Mouse (Mus musculus): ENCODE data around the gene Ttc21a. TPM values are rescaled to one million over a fixed set of nuclear protein-coding genes. Genes with fewer than 3 reads are reported as not detected.

Gene Ttc21a
- total RNA-seq (2014; fragmentation: Nextera tagmentation) (not detected in 2 replicates), total RNA-seq (2017) (0.17 and 0.38 TPM in 2 replicates), polyA plus RNA-seq (2012) (0.02 and 0.06 TPM in 2 replicates)

DNA sequence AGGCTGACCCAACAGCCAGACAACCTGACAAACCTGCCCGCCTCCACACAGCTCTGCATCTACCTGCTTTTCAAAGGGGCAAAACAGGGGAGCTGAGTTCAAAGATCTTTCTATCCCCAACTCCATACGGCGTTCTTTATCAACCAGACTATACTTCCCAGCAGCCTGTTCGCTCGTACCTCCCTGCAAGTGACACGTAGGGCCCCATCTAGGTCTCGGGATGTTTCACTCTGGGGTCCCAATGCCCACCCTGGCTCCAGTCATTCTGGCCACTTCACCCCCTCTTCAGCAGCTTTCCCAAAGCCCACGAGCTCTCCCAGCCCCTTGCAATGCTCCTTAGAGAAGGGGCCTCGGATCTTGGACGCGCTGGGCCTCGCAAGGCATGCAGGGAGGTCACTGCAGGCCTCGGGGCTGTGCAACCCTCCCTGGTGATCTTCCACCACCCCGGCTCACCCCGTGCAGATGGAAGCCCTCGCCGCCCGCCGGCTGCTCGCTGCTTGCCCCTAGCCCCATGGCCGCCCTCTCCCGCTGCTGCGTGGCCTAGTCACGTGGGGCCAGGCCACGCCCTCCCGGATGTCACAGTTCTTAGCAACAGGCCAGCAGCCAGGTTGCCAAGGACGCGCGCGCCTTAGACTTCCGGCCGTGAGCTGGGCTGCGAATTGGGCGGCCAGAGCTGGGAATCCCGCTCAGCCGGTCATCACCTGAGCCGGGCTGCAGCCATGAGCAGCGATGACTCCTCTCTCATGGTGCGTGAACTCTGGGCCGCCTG, at the start of gene Ttc21a, which contains the start of gene Gorasp1:
TSS of gene Ttc21a (plus strand) at position 602 of the 769 bp plus-strand sequence.
TSS of gene Gorasp1 (minus strand) at position 561 of the 769 bp plus-strand sequence.
- peaks cover 13% of the 10 kb centered on the region; the same call in 1 of the 2 replicates for H3K27me3 ChIP-seq (ENCODE audit: insufficient read depth, low read length)
- ATAC-seq (ENCODE audit: extremely low read depth, insufficient number of reproducible peaks, low FRiP score, poor library complexity, severe bottlenecking) = peak; percentile 94
- peak within 1 kb of the TSS; percentile 91 for H3K4me3 ChIP-seq (ENCODE audit: low read depth, low read length)
- peak; percentile 98 for DNase-seq (ENCODE audit: low spot score)
- H3K9me3 ChIP-seq (replicated peaks) = no peaks in the 10 kb centered on the region
- peaks cover 60% of the 10 kb centered on the region for H3K4me1 ChIP-seq (ENCODE audit: insufficient read depth, low read depth, low read length)
- no peak for TF ChIP-seq GATA1 (IDR thresholded peaks at IDR 0.05; ENCODE audit: borderline replicate concordance, low read length)
- TF ChIP-seq POLR2AphosphoS5 (IDR thresholded peaks at IDR 0.05; ENCODE audit: insufficient replicate concordance, low read depth, low read length) = no peak
- no peak for TF ChIP-seq GATA2 (IDR thresholded peaks at IDR 0.05; ENCODE audit: borderline replicate concordance, low read depth, low read length)
- no peak for TF ChIP-seq CTCF (IDR thresholded peaks at IDR 0.05; ENCODE audit: low read depth, low read length)
- TF ChIP-seq TAL1 (conservative IDR thresholded peaks at IDR 0.05; ENCODE audit: low read depth, low read length) = no peak
- H3K36me3 ChIP-seq (replicated peaks) = peaks cover 35% of the 10 kb centered on the region

DNA sequence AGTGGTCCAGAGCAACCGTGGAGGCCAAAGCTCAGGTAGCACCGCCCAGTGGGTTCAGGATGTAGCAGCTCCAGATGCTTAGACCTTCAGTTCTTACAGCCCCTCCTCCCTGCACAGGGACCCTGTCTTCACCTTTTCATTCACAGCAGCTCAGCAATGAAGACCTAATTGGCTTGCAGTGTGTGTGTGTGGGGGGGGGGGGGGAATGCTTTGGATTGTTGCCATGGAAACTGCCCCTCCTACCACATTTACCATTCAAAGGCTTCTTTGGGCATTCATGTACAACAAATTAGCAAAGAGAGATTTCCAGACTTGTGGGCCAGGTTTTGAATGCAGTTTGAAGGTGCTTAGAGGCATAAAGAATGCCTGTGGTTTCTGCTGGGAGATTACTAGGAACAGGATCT, 48.6 kb upstream of the Ttc21a start:
- no peaks in the 10 kb centered on the region for H3K27me3 ChIP-seq (ENCODE audit: insufficient read depth, low read length)
- TF ChIP-seq POLR2AphosphoS5 (IDR thresholded peaks at IDR 0.05; ENCODE audit: insufficient replicate concordance, low read depth, low read length) (no peak), TAL1 (conservative IDR thresholded peaks at IDR 0.05; ENCODE audit: low read depth, low read length) (no peak), GATA2 (IDR thresholded peaks at IDR 0.05; ENCODE audit: borderline replicate concordance, low read depth, low read length) (no peak), CTCF (IDR thresholded peaks at IDR 0.05; ENCODE audit: low read depth, low read length) (no peak), GATA1 (IDR thresholded peaks at IDR 0.05; ENCODE audit: borderline replicate concordance, low read length) (no peak)
- H3K36me3 ChIP-seq (replicated peaks) = no peaks in the 10 kb centered on the region
- no peak overlapping the region for H3K4me3 ChIP-seq (ENCODE audit: low read depth, low read length)
- H3K9me3 ChIP-seq (replicated peaks) = no peaks in the 10 kb centered on the region
- ATAC-seq (ENCODE audit: extremely low read depth, insufficient number of reproducible peaks, low FRiP score, poor library complexity, severe bottlenecking) = no peak
- peaks cover 6% of the 10 kb centered on the region for H3K4me1 ChIP-seq (ENCODE audit: insufficient read depth, low read depth, low read length)
- no peak for DNase-seq (ENCODE audit: low spot score)

DNA sequence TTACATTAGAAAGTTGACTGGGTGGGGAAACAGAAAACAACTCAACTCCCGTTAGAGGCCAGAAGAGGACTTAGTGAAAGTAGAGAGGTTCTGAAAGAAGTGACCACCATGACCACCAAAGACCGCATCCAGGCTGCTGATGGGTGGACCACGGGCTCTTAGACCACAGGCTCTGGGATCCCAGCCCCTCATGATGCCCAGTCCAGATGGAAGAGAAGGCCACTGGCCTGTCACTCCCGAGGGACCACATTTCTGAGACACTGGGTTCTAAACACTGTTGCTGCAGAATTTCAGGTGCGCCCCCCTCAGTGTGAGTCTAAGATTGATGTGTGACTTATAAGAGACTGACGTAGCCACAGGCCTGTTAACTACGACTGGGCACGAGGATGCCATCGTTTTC, 48.0 kb upstream of the Ttc21a start:
- TF ChIP-seq GATA1 (IDR thresholded peaks at IDR 0.05; ENCODE audit: borderline replicate concordance, low read length) (no peak), POLR2AphosphoS5 (IDR thresholded peaks at IDR 0.05; ENCODE audit: insufficient replicate concordance, low read depth, low read length) (no peak), CTCF (IDR thresholded peaks at IDR 0.05; ENCODE audit: low read depth, low read length) (no peak), GATA2 (IDR thresholded peaks at IDR 0.05; ENCODE audit: borderline replicate concordance, low read depth, low read length) (no peak), TAL1 (conservative IDR thresholded peaks at IDR 0.05; ENCODE audit: low read depth, low read length) (no peak)
- Histone ChIP-seq H3K9me3 (replicated peaks) (no peaks in the 10 kb centered on the region), H3K4me1 (ENCODE audit: insufficient read depth, low read depth, low read length) (peaks cover 11% of the 10 kb centered on the region), H3K36me3 (replicated peaks) (no peaks in the 10 kb centered on the region), H3K4me3 (ENCODE audit: low read depth, low read length) (no peak overlapping the region), H3K27me3 (ENCODE audit: insufficient read depth, low read length) (no peaks in the 10 kb centered on the region)
- DNase-seq (ENCODE audit: low spot score) (no peak), ATAC-seq (ENCODE audit: extremely low read depth, insufficient number of reproducible peaks, low FRiP score, poor library complexity, severe bottlenecking) (no peak)

DNA sequence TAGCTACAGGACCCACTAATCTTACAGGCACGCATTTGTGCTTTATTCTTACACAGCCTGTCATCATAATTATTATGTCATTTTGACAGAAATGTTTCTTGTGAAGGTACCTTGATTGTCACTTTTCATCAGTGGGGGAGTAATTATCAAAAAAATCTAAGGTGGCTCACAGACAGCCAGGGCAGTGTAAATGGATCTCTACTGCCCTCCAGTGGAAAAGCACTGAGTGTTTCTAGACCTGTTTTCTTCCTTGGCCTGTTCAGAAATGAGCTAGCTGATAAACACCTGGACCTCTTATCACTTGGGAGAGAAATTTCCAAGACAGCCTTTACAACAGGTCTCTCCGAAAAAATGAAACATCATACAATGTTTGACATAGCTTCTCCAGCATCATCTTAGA, 46.7 kb upstream of the Ttc21a start:
- Histone ChIP-seq H3K4me3 (ENCODE audit: low read depth, low read length) (no peak overlapping the region), H3K9me3 (replicated peaks) (no peaks in the 10 kb centered on the region), H3K4me1 (ENCODE audit: insufficient read depth, low read depth, low read length) (peaks cover 18% of the 10 kb centered on the region), H3K36me3 (replicated peaks) (no peaks in the 10 kb centered on the region), H3K27me3 (ENCODE audit: insufficient read depth, low read length) (no peaks in the 10 kb centered on the region)
- TF ChIP-seq TAL1 (conservative IDR thresholded peaks at IDR 0.05; ENCODE audit: low read depth, low read length) (no peak), CTCF (IDR thresholded peaks at IDR 0.05; ENCODE audit: low read depth, low read length) (no peak), GATA1 (IDR thresholded peaks at IDR 0.05; ENCODE audit: borderline replicate concordance, low read length) (no peak), GATA2 (IDR thresholded peaks at IDR 0.05; ENCODE audit: borderline replicate concordance, low read depth, low read length) (no peak), POLR2AphosphoS5 (IDR thresholded peaks at IDR 0.05; ENCODE audit: insufficient replicate concordance, low read depth, low read length) (no peak)
- ATAC-seq (ENCODE audit: extremely low read depth, insufficient number of reproducible peaks, low FRiP score, poor library complexity, severe bottlenecking) (no peak), DNase-seq (ENCODE audit: low spot score) (peak; percentile 11)

DNA sequence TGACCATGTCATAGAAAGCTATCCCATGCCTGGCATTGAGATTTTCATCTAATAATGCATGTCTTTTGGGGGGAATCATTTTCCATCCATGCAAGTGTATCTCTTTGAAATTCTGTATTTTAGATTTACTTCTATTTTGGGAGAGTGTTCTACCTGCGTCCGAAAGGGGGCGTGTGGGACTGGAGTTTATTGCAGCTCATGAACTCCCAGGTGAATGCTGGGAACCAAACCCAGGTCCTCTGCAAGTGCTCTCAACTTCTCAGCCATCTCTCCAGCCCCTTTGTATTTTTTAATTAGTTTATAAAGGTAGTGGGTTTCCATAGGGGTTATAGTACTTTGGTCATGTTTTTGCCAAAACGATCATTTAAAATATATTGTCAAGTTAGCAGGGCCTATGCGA, 43.5 kb upstream of the Ttc21a start:
- no peak for ATAC-seq (ENCODE audit: extremely low read depth, insufficient number of reproducible peaks, low FRiP score, poor library complexity, severe bottlenecking)
- H3K9me3 ChIP-seq (replicated peaks) = no peaks in the 10 kb centered on the region
- DNase-seq (ENCODE audit: low spot score) = no peak

DNA sequence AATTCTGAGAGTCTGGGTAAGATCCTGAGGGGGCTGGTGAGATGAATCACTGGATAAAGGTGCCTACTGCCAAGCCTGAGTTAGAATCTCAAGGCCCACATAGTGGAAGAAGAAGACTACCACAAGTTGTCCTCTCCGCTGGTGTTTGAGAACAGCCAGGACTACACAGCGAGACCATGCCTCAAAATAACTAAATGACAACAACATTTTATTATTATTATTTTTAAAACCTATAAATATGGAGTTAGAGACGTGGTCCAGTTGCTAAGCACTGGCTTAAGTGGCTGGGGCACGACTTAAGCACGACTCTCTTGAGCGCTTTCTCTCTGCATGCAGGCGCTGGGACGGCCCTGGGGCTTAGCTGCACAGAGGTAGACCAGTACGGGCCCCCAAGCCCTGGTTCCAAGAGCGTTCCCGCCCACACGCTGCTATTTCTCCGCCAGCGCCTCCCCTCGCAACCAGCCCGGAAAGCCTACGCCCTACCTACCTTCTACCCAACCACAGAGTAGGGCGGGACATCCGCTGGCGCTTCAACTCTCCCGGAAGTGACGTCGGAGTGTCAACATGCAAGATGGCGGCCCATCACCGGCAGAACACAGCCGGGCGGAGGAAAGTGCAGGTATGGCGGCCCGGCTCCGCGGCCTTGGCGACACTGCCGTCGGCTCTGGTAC, 42.9 kb upstream of the Ttc21a start, which contains the start of gene Wdr48:
TSS of gene Wdr48 (plus strand) at position 540 of the 671 bp plus-strand sequence.
- H3K27me3 ChIP-seq (ENCODE audit: insufficient read depth, low read length) = no peaks in the 10 kb centered on the region
- H3K4me3 ChIP-seq (ENCODE audit: low read depth, low read length) = peak within 1 kb of the TSS; percentile 95
- H3K36me3 ChIP-seq (replicated peaks) = peaks cover 35% of the 10 kb centered on the region
- H3K9me3 ChIP-seq (replicated peaks) = no peaks in the 10 kb centered on the region
- ATAC-seq (ENCODE audit: extremely low read depth, insufficient number of reproducible peaks, low FRiP score, poor library complexity, severe bottlenecking) = peak; percentile 98
- TF ChIP-seq CTCF (IDR thresholded peaks at IDR 0.05; ENCODE audit: low read depth, low read length) (no peak), GATA2 (IDR thresholded peaks at IDR 0.05; ENCODE audit: borderline replicate concordance, low read depth, low read length) (no peak), POLR2AphosphoS5 (IDR thresholded peaks at IDR 0.05; ENCODE audit: insufficient replicate concordance, low read depth, low read length) (no peak), GATA1 (IDR thresholded peaks at IDR 0.05; ENCODE audit: borderline replicate concordance, low read length) (no peak), TAL1 (conservative IDR thresholded peaks at IDR 0.05; ENCODE audit: low read depth, low read length) (no peak)
- peaks cover 45% of the 10 kb centered on the region for H3K4me1 ChIP-seq (ENCODE audit: insufficient read depth, low read depth, low read length)
- DNase-seq (ENCODE audit: low spot score) = peak; percentile 98

More for the DNA sequence above, 43.5 kb upstream of the Ttc21a start:
- H3K36me3 ChIP-seq (replicated peaks) = peaks cover 29% of the 10 kb centered on the region
- no peak overlapping the region; the same call in 1 of the 2 replicates for H3K4me3 ChIP-seq (ENCODE audit: low read depth, low read length)
- H3K4me1 ChIP-seq (ENCODE audit: insufficient read depth, low read depth, low read length) = peaks cover 40% of the 10 kb centered on the region
- no peak for TF ChIP-seq CTCF (IDR thresholded peaks at IDR 0.05; ENCODE audit: low read depth, low read length)
- no peak for TF ChIP-seq GATA1 (IDR thresholded peaks at IDR 0.05; ENCODE audit: borderline replicate concordance, low read length)
- TF ChIP-seq POLR2AphosphoS5 (IDR thresholded peaks at IDR 0.05; ENCODE audit: insufficient replicate concordance, low read depth, low read length) = no peak
- H3K27me3 ChIP-seq (ENCODE audit: insufficient read depth, low read length) = no peaks in the 10 kb centered on the region

All from G1E (cell line).